Mouse (Mus musculus) heart, embryonic 13.5 days (tissue): ENCODE data around the gene Nck2. TPM values are rescaled to one million over a fixed set of nuclear protein-coding genes. Genes with fewer than 3 reads are reported as not detected.

Experiments used
- ATAC-seq: fragments of 200-750 bp; cut with Nextera tagmentation; 2 replicates; pipeline ENCODE4 v1.8.0; 2017; ENCODE audit warnings: moderate TSS enrichment; ENCODE audit not compliant: insufficient number of reproducible peaks, low FRiP score, low TSS enrichment; ENCODE audit errors: extremely low read depth
- H3K27ac ChIP-seq: fragments of 300-500 bp; sonication (generic); replicated peaks from 2 replicates; pipeline ENCODE4 v1.5.1; 2015; ENCODE audit warnings: moderate library complexity, mild to moderate bottlenecking, inconsistent platforms
- H3K27me3 ChIP-seq: fragments of 300-500 bp; sonication (generic); replicated peaks from 2 replicates; pipeline ENCODE4 v1.6.1; 2015; ENCODE audit warnings: mild to moderate bottlenecking, inconsistent platforms
- H3K36me3 ChIP-seq: fragments of 300-500 bp; sonication (generic); 2 replicates; pipeline ENCODE4 v1.6.1; 2015; ENCODE audit warnings: mild to moderate bottlenecking, inconsistent platforms
- H3K4me1 ChIP-seq: fragments of 300-500 bp; sonication (generic); 2 replicates; pipeline ENCODE4 v1.6.1; 2015; ENCODE audit warnings: inconsistent platforms
- H3K4me2 ChIP-seq: fragments of 300-500 bp; sonication (generic); 2 replicates; pipeline ENCODE4 v1.6.1; 2015; ENCODE audit warnings: inconsistent platforms, mild to moderate bottlenecking, moderate library complexity
- H3K4me3 ChIP-seq: fragments of 300-500 bp; sonication (generic); 2 replicates; pipeline ENCODE4 v1.5.1; 2015; ENCODE audit warnings: moderate library complexity, mild to moderate bottlenecking, inconsistent platforms
- H3K9ac ChIP-seq: fragments of 300-500 bp; sonication (generic); 2 replicates; pipeline ENCODE4 v1.6.1; 2015; ENCODE audit warnings: inconsistent platforms, mild to moderate bottlenecking, moderate library complexity
- H3K9me3 ChIP-seq: fragments of 300-500 bp; sonication (generic); 2 replicates; pipeline ENCODE4 v1.6.1; 2016; ENCODE audit warnings: inconsistent platforms
- WGBS: fragments of 180-500 bp; shearing (Covaris S2); methylation state at CpG from one replicate; pipeline ENCODE4 v1.1.7; 2015; ENCODE audit warnings: mixed read lengths; 5-methylcytosine and 5-hydroxymethylcytosine counted together
- polyA plus RNA-seq: library from polyadenylated mRNA; unstranded; fragments of >200 nt; fragmentation: Nextera tagmentation; extraction: Ambion mirVana; gene quantifications from 2 replicates; pipeline ENCODE4 v1.2.1, GENCODE M21; 2015

Gene Nck2
- polyA plus RNA-seq, 1 experiment from 2014 or later, result 24.2 TPM

DNA sequence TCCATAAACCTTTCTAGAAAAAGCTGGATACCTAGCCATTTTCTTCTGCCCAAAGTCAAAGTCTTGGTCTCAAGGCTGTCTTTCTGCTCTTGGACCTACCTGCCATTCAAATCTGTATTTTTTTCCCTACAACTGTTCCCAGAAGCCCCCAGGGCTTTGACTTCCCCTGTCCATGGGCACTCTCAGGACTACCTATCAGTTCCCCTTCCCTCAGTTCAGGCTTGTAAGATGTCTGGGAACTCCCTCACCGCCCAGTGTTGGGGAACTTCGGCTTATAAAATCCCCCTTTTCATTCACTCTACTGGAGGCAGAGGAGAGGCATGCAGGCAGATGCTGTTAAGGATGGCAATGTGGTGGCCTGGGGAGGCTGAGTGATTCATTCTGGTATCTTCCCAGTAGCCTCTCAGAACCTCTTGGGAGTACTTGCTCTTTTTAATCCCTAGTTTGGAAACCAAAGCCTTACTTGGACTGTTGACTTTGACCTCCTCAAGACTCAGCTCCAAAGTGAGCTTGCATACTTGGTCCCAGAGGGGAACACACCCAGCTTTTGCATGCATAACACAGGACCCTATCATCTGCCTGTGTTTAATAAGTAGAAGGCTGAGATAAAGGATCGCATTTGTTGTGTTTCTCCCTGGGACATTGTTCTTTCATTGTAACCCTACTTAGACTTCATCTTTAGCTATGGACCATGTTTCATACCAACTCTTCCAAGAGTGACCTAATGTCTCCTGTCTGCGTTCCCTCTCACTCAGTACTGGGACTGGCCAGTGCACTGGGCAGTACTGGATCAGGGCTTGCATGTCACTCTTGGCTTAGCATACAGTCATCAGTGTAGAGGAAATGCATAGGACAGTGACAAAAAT is 27.0 kb downstream of the Nck2 start:
- H3K36me3 ChIP-seq, result no peaks in the 10 kb centered on the region
- ATAC-seq, result no peak
- no peak overlapping the region for H3K27ac ChIP-seq
- 78% methylated on average over 4 of the region's 4 CpGs for WGBS
- H3K4me3 ChIP-seq, result no peak overlapping the region
- H3K9ac ChIP-seq, result no peak overlapping the region
- peaks cover 84% of the 10 kb centered on the region for H3K4me1 ChIP-seq
- no peaks in the 10 kb centered on the region for H3K27me3 ChIP-seq
- no peaks in the 10 kb centered on the region for H3K9me3 ChIP-seq
- no peak overlapping the region for H3K4me2 ChIP-seq

DNA sequence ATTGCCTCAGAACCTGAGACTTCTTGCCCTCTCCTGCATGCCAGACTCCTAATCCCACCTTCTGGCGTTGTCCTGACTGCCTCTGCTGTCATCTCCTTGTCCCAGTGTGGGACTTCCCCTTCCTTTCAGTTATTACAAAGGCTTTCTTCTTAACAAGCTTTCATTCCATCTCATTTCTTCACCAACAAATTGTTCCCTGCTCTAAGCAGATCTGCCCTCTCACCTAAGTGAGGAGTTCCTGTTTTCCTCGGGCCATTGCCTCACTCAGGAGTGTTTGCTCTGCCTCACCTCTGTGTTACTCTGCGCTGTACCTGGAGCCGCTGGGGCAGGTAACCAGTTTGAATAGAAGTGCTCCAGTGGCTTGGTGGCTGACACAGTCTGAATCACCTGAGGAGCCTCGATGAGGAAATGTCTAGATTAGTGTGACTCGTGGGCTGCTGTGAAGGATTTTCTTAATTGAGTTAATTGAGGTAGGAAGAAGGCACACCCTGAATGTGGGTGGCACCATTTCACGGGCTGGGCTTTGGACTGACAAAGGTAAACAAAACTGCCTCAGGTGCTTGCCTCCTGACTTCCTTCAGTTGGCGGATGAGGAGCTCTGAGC is 27.8 kb downstream of the Nck2 start:
- H3K4me1 ChIP-seq, result peaks cover 77% of the 10 kb centered on the region
- H3K9ac ChIP-seq, result no peak overlapping the region
- no peak for ATAC-seq
- no peak overlapping the region for H3K27ac ChIP-seq
- H3K36me3 ChIP-seq, result no peaks in the 10 kb centered on the region
- 71% methylated on average over 8 of the region's 8 CpGs for WGBS
- no peak overlapping the region for H3K4me3 ChIP-seq
- no peak overlapping the region for H3K4me2 ChIP-seq
- H3K27me3 ChIP-seq, result no peaks in the 10 kb centered on the region
- H3K9me3 ChIP-seq, result no peaks in the 10 kb centered on the region

DNA sequence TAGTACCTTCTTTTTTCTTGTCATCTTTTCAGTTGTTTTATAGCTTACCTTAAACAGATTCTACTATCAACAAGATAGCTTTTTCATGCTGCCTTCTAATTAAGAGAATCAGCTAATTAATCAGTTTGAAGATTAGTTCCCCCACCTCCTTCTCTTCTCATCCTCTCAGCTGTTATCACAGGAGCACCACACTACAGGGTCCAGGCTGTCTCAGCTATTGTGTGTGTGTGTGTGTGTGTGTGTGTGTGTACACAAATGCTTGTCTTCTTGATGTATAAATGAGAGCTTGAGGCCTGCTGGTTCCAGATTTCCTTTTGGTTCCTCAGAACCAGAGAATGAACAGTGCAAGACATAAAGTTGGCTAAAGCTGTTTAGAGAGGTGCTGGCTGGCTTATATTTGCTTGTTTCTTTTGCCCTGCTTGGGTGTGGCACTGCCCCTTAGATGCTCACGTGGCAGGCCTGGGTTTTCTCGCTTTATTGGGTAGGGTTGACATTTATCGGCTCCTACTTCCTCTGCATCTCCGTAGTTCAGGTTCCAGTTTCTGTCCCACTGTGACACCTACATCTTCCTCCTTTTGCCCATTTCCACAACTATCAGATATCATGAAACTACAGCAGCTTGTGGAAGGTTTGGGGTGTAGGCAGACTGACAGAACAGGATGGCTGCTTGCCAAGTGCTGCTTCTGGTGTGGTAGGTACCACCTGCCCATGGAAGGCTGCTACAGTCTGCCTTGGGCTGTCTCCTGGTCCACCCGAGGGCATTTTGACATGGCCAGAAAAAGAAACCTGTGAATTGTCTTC is 29.6 kb downstream of the Nck2 start:
- H3K9ac ChIP-seq, result no peak overlapping the region
- H3K27ac ChIP-seq, result 0 out of 2 replicates have a peak overlapping the region, but pooled peaks have one; percentile 5
- H3K4me1 ChIP-seq, result peaks cover 59% of the 10 kb centered on the region
- WGBS, result 51% methylated on average over 5 of the region's 5 CpGs
- H3K4me2 ChIP-seq, result no peak overlapping the region
- no peak for ATAC-seq
- no peaks in the 10 kb centered on the region for H3K27me3 ChIP-seq
- H3K36me3 ChIP-seq, result no peaks in the 10 kb centered on the region
- H3K4me3 ChIP-seq, result no peak overlapping the region
- no peaks in the 10 kb centered on the region for H3K9me3 ChIP-seq

DNA sequence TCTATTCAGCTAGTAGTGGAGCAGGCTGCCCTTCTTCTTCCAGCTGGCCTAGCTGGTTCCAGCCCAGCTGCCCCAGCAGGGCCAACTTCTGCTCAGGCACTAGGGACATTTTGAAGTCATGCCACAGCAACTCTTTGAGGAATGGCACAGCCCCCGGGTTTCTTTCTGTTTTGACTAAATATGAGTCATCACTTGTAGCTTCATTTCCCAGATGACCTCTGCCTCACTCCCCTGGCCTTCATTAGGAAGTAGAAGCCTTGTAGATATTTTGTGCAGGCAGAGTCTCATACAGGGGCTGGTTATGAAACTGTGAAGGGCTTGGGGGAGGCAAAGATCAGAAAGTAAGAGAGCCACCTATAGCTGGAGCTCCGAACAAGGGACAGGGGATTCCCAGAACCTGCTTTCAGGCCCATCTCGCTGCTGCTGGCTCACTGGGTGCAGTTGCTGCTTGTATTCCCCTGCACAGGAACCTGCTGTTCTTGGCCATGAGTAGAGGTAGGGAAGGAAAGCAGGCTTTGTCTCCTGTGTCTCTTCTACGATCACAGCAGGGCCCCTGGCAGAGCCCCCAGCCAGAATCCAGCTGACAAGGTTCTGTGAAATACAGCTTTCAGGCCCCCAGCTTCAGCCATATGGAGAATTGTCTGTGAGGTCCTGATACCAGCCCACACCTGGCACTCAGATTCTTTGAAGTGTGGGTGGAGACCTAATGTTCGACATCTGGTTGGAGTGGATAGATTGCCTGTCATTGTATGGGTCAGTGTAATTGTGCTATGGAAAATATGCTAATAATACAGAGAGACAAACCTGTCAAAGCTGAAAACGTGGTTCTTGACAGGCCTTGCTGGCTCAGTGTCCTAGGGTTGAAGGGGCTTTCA is 30.4 kb downstream of the Nck2 start:
- Histone ChIP-seq H3K36me3 (no peaks in the 10 kb centered on the region), H3K4me1 (peaks cover 56% of the 10 kb centered on the region), H3K27me3 (no peaks in the 10 kb centered on the region), H3K9me3 (no peaks in the 10 kb centered on the region), H3K9ac (no peak overlapping the region), H3K4me2 (no peak overlapping the region), H3K4me3 (no peak overlapping the region), H3K27ac (peak overlapping the region; percentile 5; the same call in 1 of the 2 replicates)
- ATAC-seq, result no peak
- WGBS, result 56% methylated on average over 6 of the region's 6 CpGs

DNA sequence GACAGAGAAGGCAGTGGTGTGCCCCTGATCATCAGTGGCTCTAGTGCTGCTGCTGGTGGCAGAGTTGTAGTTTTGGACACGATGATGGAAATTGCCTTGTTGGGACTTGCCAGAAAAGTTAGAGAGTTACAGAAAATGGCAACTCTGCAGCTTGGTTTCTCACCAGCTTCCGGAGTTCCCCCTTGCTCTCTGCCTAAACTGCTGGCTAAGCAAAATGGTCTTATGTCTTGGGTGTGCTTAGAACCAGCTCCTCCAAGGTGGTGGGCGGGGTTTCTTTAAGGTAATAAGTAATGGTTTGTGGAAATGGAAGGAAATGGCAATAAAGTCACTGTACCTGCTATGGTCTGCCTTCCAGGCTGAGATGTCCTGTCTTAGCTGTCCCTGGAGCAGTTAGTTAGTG is 33.6 kb downstream of the Nck2 start:
- Histone ChIP-seq H3K27ac (no peak overlapping the region), H3K36me3 (no peaks in the 10 kb centered on the region), H3K9me3 (no peaks in the 10 kb centered on the region), H3K27me3 (no peaks in the 10 kb centered on the region), H3K4me3 (no peak overlapping the region), H3K4me2 (no peak overlapping the region), H3K4me1 (peaks cover 46% of the 10 kb centered on the region), H3K9ac (no peak overlapping the region)
- 84% methylated on average over 3 of the region's 3 CpGs for WGBS
- no peak for ATAC-seq

DNA sequence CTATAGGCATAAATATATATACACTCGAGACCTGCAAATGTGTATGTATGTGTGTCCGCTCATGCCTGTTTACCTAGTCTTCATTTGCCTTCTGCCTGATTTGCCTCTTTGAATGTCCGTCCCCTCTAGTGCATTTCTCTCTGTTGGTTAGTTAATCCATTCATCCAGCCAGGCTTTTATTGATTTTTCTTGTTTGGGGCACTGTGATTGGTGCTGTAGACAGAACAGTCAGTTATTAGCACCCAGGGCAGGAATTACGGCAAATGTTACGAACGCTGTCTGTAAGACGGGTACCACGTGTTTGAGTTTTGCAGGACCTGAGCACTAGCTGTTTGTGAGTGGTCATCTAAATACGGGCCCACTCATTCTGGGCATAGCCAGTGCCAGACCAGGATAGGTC is 40.8 kb downstream of the Nck2 start:
- Histone ChIP-seq H3K9ac (no peak overlapping the region), H3K9me3 (no peaks in the 10 kb centered on the region), H3K4me3 (no peak overlapping the region), H3K27me3 (no peaks in the 10 kb centered on the region), H3K36me3 (no peaks in the 10 kb centered on the region), H3K4me2 (no peak overlapping the region), H3K27ac (no peak overlapping the region), H3K4me1 (peaks cover 48% of the 10 kb centered on the region)
- 95% methylated on average over 9 of the region's 9 CpGs for WGBS
- ATAC-seq, result no peak

DNA sequence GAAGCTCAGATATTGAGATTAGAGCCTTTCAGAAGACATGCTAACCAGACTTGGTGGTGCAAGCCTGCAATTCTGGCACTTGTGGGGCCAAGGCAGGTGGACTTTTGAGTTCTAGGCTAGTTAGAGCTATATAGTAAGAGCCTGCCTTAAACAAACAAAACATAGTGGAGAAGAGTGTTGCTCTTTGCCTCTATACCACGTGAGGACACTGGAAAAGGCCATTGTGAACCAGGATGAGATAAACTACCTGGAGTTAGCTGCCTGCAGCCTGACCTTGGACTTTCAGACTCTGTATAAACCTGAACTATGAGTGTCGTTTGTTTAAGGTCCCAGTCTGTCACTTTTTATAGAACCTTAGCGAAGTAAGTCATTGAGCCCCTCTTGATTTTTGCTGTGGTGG is 42.1 kb downstream of the Nck2 start:
- Histone ChIP-seq H3K36me3 (no peaks in the 10 kb centered on the region), H3K4me2 (no peak overlapping the region), H3K27ac (no peak overlapping the region), H3K4me3 (no peak overlapping the region), H3K27me3 (no peaks in the 10 kb centered on the region), H3K4me1 (peaks cover 47% of the 10 kb centered on the region), H3K9ac (no peak overlapping the region), H3K9me3 (no peaks in the 10 kb centered on the region)
- ATAC-seq, result no peak
- 55% methylated on average over 3 of the region's 3 CpGs for WGBS

DNA sequence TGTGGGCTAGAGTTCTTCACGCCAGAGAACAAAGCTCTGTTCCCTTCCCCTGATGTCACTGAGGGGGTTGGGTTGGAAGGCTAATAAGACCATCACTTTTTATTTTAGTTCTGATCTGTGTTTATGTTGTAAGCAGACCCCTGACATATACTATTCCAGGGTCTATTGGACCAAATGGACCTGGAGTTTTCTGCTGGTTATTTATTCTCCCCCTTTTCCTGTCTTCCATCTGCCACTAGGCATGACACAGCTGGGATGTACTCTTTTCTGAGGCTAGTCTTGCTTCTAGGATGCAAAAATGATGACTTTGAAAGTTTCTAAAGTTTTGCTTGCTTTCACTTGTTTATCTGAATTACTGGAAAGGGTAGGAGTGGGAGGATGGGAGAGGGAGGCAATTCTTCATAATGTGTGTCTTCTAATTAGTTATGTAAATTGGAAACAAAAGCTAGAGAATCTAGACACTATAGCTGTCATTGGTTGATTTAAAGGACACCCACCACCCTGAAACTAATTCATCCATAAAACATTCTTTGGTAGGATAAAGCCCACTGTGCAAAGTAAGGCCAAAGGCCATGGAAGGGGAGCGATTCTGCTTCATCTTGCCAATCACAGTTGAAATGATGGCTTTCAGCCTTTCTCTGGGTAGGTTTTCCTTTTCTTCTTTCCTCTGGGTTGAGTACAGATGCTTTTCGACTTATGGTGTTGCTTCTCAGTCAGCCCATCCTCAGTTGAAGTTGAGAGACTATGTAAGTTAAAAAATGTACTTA is 42.8 kb downstream of the Nck2 start:
- H3K4me1 ChIP-seq, result peaks cover 51% of the 10 kb centered on the region
- H3K27me3 ChIP-seq, result no peaks in the 10 kb centered on the region
- H3K36me3 ChIP-seq, result no peaks in the 10 kb centered on the region
- no peak for ATAC-seq
- no peak overlapping the region for H3K4me3 ChIP-seq
- no peaks in the 10 kb centered on the region for H3K9me3 ChIP-seq
- no peak overlapping the region for H3K4me2 ChIP-seq
- H3K9ac ChIP-seq, result no peak overlapping the region
- no peak overlapping the region for H3K27ac ChIP-seq
- WGBS, result 78% methylated on average over 3 of the region's 3 CpGs

DNA sequence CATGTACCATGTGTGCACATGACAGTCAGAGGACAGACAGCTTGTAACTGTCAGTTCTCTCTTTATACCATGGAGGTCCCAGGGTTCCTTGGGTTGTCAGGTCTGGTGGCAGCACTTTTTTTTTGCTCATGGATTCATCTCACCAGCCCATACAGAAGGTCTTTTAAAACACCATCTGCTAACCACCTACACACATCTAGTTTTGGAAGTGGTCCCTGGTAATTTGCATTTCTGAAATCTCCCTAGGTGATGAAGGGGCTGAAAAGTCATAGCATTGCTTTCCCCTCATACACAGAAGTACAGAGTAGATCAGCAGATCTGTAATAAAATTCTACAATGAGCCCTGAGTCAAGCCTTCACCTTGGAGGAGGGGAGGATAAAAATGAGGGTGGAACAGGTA is 44.9 kb downstream of the Nck2 start:
- ATAC-seq, result no peak
- Histone ChIP-seq H3K9ac (no peak overlapping the region), H3K9me3 (no peaks in the 10 kb centered on the region), H3K4me2 (no peak overlapping the region), H3K27ac (no peak overlapping the region), H3K36me3 (no peaks in the 10 kb centered on the region), H3K27me3 (no peaks in the 10 kb centered on the region), H3K4me1 (peaks cover 34% of the 10 kb centered on the region), H3K4me3 (no peak overlapping the region)

DNA sequence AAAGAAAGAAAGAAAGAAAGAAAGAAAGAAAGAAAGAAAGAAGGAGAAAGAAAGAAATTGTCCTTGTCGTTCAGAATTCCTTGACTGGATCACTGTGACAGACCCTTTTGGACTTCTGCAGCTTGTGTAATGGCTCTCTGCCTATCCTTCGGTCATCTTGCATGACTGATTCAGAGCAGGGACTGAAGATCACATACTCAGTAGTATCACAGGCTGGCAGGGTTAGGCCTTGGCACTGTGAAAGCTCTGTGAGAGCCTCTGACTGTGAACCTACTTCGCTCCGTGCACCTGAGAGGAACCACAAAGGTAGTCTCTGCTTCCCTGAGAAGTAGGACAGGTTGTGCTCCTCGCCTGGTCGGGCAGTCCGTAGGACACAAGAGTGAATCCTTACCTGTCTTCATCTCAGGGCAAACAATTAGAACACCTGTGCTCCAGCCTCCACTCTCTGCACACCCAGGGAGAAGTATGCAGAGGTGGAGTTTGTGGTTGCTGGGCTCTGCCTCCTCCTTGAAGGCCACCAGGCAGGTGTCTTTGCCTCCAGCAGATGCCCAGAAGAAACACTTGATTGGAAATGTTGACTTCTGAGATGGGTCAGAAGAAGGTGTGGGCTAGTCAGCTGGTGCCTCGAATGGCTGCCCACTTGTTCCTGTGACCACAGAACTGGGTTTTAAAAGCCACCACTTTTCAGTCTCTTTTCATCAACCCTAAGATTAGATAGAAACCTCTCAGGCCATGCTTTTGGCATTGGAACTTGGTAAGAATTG is 47.3 kb downstream of the Nck2 start:
- no peak for ATAC-seq
- Histone ChIP-seq H3K27me3 (no peaks in the 10 kb centered on the region), H3K9me3 (no peaks in the 10 kb centered on the region), H3K4me2 (no peak overlapping the region), H3K27ac (no peak overlapping the region), H3K9ac (no peak overlapping the region), H3K4me3 (no peak overlapping the region), H3K36me3 (no peaks in the 10 kb centered on the region), H3K4me1 (peaks cover 18% of the 10 kb centered on the region)
- 94% methylated on average over 8 of the region's 8 CpGs for WGBS
